Mouse (Mus musculus) effector memory CD4-positive, alpha-beta T cell, adult 7 months (primary cell): ENCODE results near the gene Eif3m. TPM values are rescaled to one million over a fixed set of nuclear protein-coding genes. Genes with fewer than 3 reads are reported as not detected.

ENCODE experiments used
- polyA plus RNA-seq: library from polyadenylated mRNA; unstranded; fragments of 100-300 nt; shearing (Covaris generic); gene quantifications from one replicate; pipeline ENCODE4 v1.2.1, GENCODE M21; 2017

Eif3m gene
- polyA plus RNA-seq: 214 TPM

DNA sequence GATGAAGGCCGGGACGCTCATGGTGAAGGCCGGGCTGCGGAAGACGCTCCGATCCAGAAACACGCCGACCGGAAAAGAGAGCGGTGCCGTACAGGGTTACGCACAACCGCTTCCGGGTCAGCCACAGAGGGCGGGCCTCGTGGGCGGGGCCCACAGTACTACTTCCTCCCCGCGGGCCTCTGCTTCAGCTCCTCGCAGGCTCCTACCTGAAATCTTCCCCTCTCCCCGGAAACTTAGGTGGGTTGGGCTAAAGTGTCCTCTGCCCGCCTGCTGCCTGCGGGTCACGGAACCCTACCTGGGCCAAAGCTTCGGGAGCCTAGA lies at the start of gene Eif3m:
Gene Eif3m, minus strand, starts transcription at position 114 of the 321 bp plus-strand sequence.

Other genes starting within 250 kb of the Eif3m start
- gene Qser1, start 200.3 kb downstream of the Eif3m start, polyA plus RNA-seq: 1.2 TPM
- 6.5 TPM for gene Prrg4, start 167.2 kb downstream of the Eif3m start, polyA plus RNA-seq
- gene Ccdc73, start 149.3 kb downstream of the Eif3m start, polyA plus RNA-seq: 0.26 TPM
- gene Gm11060, start 74.9 kb upstream of the Eif3m start, polyA plus RNA-seq: not detected
- not detected for gene Wt1, start 109.4 kb upstream of the Eif3m start, polyA plus RNA-seq
- 0.57 TPM for gene Them7, start 207.2 kb upstream of the Eif3m start, polyA plus RNA-seq